Mouse (Mus musculus): ENCODE measurements at regions not wholly inside any gene's neighbourhood (a gene's known extent, or its start where the extent isn't known, plus 50 kb on each side); places are given as distances from the start of the nearest gene placed in this dataset.

DNA sequence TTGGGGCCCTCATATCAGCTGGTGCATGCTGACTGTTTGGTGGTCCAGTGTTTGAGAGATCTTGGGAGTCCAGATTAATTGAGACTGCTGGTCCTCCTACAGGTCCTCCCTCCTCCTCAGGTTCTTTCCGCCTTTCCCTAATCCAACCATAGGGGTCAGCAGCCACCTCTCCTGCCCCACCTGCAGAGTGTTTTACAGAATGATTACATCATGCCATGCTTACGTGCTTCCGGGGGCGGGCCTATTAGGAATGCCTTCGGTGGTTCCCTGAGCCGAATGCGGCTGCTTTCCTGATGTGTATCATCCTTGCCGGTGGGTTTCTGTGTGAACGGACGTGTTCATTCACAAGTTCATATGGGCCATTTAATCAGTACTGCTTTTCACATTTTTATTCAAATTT lies 237.8 kb upstream of the Cntnap4 start:
- Histone ChIP-seq H3K4me1 (ENCODE audit: control insufficient read depth in 1 of 2, insufficient read depth in 2 of 2, low read length in 2 of 2) (no peaks in the 10 kb centered on the region), H3K9me3 (replicated peaks; ENCODE audit: insufficient read depth, low read length) (no peaks in the 10 kb centered on the region), H3K79me2 (ENCODE audit: control insufficient read depth, insufficient read depth, low read length, poor library complexity) (no peaks in the 10 kb centered on the region), H3K27me3 (ENCODE audit: control insufficient read depth in 1 of 2, insufficient read depth in 2 of 2, low read length in 2 of 2) (no peaks in the 10 kb centered on the region), H3K4me3 (ENCODE audit: control insufficient read depth in 1 of 2, insufficient read depth in 1 of 2, low read depth in 2 of 2, low read length in 2 of 2) (no peak overlapping the region), H3K9ac (ENCODE audit: control insufficient read depth, low read depth, low read length, poor library complexity, severe bottlenecking) (no peak overlapping the region), H3K36me3 (ENCODE audit: control insufficient read depth in 1 of 2, insufficient read depth in 2 of 2, low read length in 2 of 2) (no peaks in the 10 kb centered on the region), H3K27ac (ENCODE audit: control insufficient read depth, low read depth, low read length) (no peak overlapping the region)
- TF ChIP-seq NELFE (IDR thresholded peaks at IDR 0.05; ENCODE audit: low read depth, low read length): no peak
- TF ChIP-seq ZC3H11A (IDR thresholded peaks at IDR 0.05; ENCODE audit: low read depth, low read length): no peak
- no peak for TF ChIP-seq TCF12 (IDR thresholded peaks at IDR 0.05; ENCODE audit: low read depth, low read length)
- no peak for TF ChIP-seq TBP (IDR thresholded peaks at IDR 0.05; ENCODE audit: low read depth, low read length)
- TF ChIP-seq POLR2AphosphoS2 (IDR thresholded peaks at IDR 0.05; ENCODE audit: low read length): no peak
- no peak for TF ChIP-seq USF1 (IDR thresholded peaks at IDR 0.05; ENCODE audit: low read depth, low read length)
- no peak for TF ChIP-seq ZKSCAN1 (IDR thresholded peaks at IDR 0.05; ENCODE audit: low read depth, low read length)
- no peak for TF ChIP-seq ETS1 (IDR thresholded peaks at IDR 0.05; ENCODE audit: low read depth, low read length)
- TF ChIP-seq UBTF (IDR thresholded peaks at IDR 0.05; ENCODE audit: borderline replicate concordance, insufficient read depth, low read depth, low read length): no peak
- TF ChIP-seq NRF1 (IDR thresholded peaks at IDR 0.05; ENCODE audit: insufficient read depth, low read depth, low read length, poor library complexity, severe bottlenecking): no peak
- TF ChIP-seq ZMIZ1 (IDR thresholded peaks at IDR 0.05; ENCODE audit: low read depth, low read length): no peak
- no peak for TF ChIP-seq USF2 (IDR thresholded peaks at IDR 0.05; ENCODE audit: borderline replicate concordance in 1 of 2, insufficient read depth in 1 of 2, low read depth in 1 of 2, low read length in 2 of 2)
- no peak for TF ChIP-seq KAT2A (conservative IDR thresholded peaks at IDR 0.05; ENCODE audit: low read depth, low read length)
- TF ChIP-seq SMC3 (IDR thresholded peaks at IDR 0.05; ENCODE audit: low read depth, low read length): no peak
- no peak for TF ChIP-seq ZNF384 (IDR thresholded peaks at IDR 0.05; ENCODE audit: low read depth, low read length)
- TF ChIP-seq RCOR1 (IDR thresholded peaks at IDR 0.05; ENCODE audit: low read depth, low read length): no peak
- no peak for TF ChIP-seq MEF2A (IDR thresholded peaks at IDR 0.05; ENCODE audit: extremely low read depth, insufficient replicate concordance, low read depth, low read length, poor library complexity, severe bottlenecking)
- TF ChIP-seq RAD21 (IDR thresholded peaks at IDR 0.05; ENCODE audit: low read depth, low read length): no peak
- TF ChIP-seq BHLHE40 (IDR thresholded peaks at IDR 0.05; ENCODE audit: borderline replicate concordance, low read depth, low read length): no peak
- DNase-seq (ENCODE audit: low read depth, low spot score): no peak

- Histone ChIP-seq H3K9me3 (replicated peaks; ENCODE audit: insufficient read depth, low read length) (no peaks in the 10 kb centered on the region), H3K36me3 (ENCODE audit: control insufficient read depth in 1 of 2, insufficient read depth in 2 of 2, low read length in 2 of 2) (no peaks in the 10 kb centered on the region)
- TF ChIP-seq ZMIZ1 (IDR thresholded peaks at IDR 0.05; ENCODE audit: low read depth, low read length): no peak
- TF ChIP-seq NRF1 (IDR thresholded peaks at IDR 0.05; ENCODE audit: insufficient read depth, low read depth, low read length, poor library complexity, severe bottlenecking): no peak
- TF ChIP-seq HCFC1 (IDR thresholded peaks at IDR 0.05; ENCODE audit: low read depth, low read length): no peak
- TF ChIP-seq MEF2A (IDR thresholded peaks at IDR 0.05; ENCODE audit: extremely low read depth, insufficient replicate concordance, low read depth, low read length, poor library complexity, severe bottlenecking): no peak
- no peak for TF ChIP-seq USF1 (IDR thresholded peaks at IDR 0.05; ENCODE audit: low read depth, low read length)
- no peak for TF ChIP-seq MYC (IDR thresholded peaks at IDR 0.05; ENCODE audit: low read depth, low read length)
- TF ChIP-seq MAX (IDR thresholded peaks at IDR 0.05; ENCODE audit: low read length): no peak
- no peak for TF ChIP-seq SMC3 (IDR thresholded peaks at IDR 0.05; ENCODE audit: low read depth, low read length)
Observed at GRCm38 (mm10) chr8:112309816-112310215, 260.0 kb upstream of the Cntnap4 start.

More at GRCm38 (mm10) chr8:112309816-112310215, 260.0 kb upstream of the Cntnap4 start:
- no peak overlapping the region for H3K9ac ChIP-seq (ENCODE audit: control insufficient read depth, low read depth, low read length, poor library complexity, severe bottlenecking)
- no peaks in the 10 kb centered on the region for H3K79me2 ChIP-seq (ENCODE audit: control insufficient read depth, insufficient read depth, low read length, poor library complexity)
- no peaks in the 10 kb centered on the region for H3K4me1 ChIP-seq (ENCODE audit: control insufficient read depth in 1 of 2, insufficient read depth in 2 of 2, low read length in 2 of 2)
- no peak overlapping the region for H3K4me3 ChIP-seq (ENCODE audit: control insufficient read depth in 1 of 2, insufficient read depth in 1 of 2, low read depth in 2 of 2, low read length in 2 of 2)
- no peak for DNase-seq (ENCODE audit: low read depth, low spot score)
- no peak overlapping the region for H3K27ac ChIP-seq (ENCODE audit: control insufficient read depth, low read depth, low read length)
- H3K27me3 ChIP-seq (ENCODE audit: control insufficient read depth in 1 of 2, insufficient read depth in 2 of 2, low read length in 2 of 2): no peaks in the 10 kb centered on the region
